Mouse (Mus musculus) lung, adult 2 months (tissue): ENCODE data around the gene Nectin3. TPM values are rescaled to one million over a fixed set of nuclear protein-coding genes. Genes with fewer than 3 reads are reported as not detected.

Experiments
- DNase-seq: peaks from one replicate; pipeline ENCODE4 v3.0.0; 2022
- H3K4me1 ChIP-seq: fragments of 200-500 bp; 2 replicates; pipeline ENCODE4 v1.6.1; 2011; ENCODE audit warnings: low read length; ENCODE audit not compliant: control insufficient read depth, insufficient read depth
- H3K4me3 ChIP-seq: fragments of 200-500 bp; replicated peaks from 2 replicates; pipeline ENCODE3; 2011; ENCODE audit warnings: low read depth, mild to moderate bottlenecking, control low read depth, low read length; ENCODE audit errors: extremely low read depth
- CTCF ChIP-seq: fragments of 200-500 bp; IDR thresholded peaks from 2 replicates; pipeline ENCODE4 v1.5.1; 2011; ENCODE audit warnings: mild to moderate bottlenecking, low read length, control low read depth; ENCODE audit not compliant: insufficient read depth
- POLR2A ChIP-seq: fragments of 200-500 bp; IDR thresholded peaks from 2 replicates; pipeline ENCODE4 v1.6.1; 2011; ENCODE audit warnings: low read depth, mild to moderate bottlenecking, control low read depth, low read length, borderline replicate concordance; ENCODE audit errors: extremely low read depth
- WGBS: fragments of 180-500 bp; shearing (Covaris S2); methylation state at CpG from one replicate; pipeline ENCODE4 v1.1.7; 2018; 5-methylcytosine and 5-hydroxymethylcytosine counted together
- polyA plus RNA-seq: library from polyadenylated mRNA; depleted of rRNA; stranded (reverse); fragments of >200 nt; gene quantifications from 2 replicates; pipeline ENCODE4 v1.2.3, GENCODE M21; 2012

The Nectin3 gene
- polyA plus RNA-seq, 1 experiment: 22.3 TPM

- Histone ChIP-seq H3K4me3 (no peak overlapping the region), H3K4me1 (no peaks in the 10 kb centered on the region)
These were observed 46.9 kb downstream of the Nectin3 start for GRCm38 (mm10) chr16:46451421-46451820.

GRCm38 (mm10) chr16:46449013-46449412 lies 49.3 kb downstream of the Nectin3 start:
- Histone ChIP-seq H3K4me1 (no peaks in the 10 kb centered on the region), H3K4me3 (no peak overlapping the region)
- TF ChIP-seq POLR2A (no peak), CTCF (no peak)
- no peak for DNase-seq
- WGBS: 97% methylated on average over 6 of the region's 6 CpGs

More at GRCm38 (mm10) chr16:46451421-46451820, 46.9 kb downstream of the Nectin3 start:
- WGBS: 83% methylated on average over 3 of the region's 3 CpGs
- TF ChIP-seq CTCF (no peak), POLR2A (no peak)
- no peak for DNase-seq

- Histone ChIP-seq H3K4me3 (no peak overlapping the region), H3K4me1 (no peaks in the 10 kb centered on the region)
- DNase-seq: no peak
- no peak for TF ChIP-seq CTCF
- TF ChIP-seq POLR2A: no peak
- 76% methylated on average over 5 of the region's 5 CpGs for WGBS
These were observed 67.0 kb downstream of the Nectin3 start for GRCm38 (mm10) chr16:46431317-46431716.

- WGBS: 87% methylated on average over 3 of the region's 3 CpGs
- no peaks in the 10 kb centered on the region for H3K4me1 ChIP-seq
- no peak for TF ChIP-seq POLR2A
- no peak for TF ChIP-seq CTCF
- no peak overlapping the region for H3K4me3 ChIP-seq
- DNase-seq: no peak
These were observed 82.1 kb downstream of the Nectin3 start for GRCm38 (mm10) chr16:46416177-46416576.

- no peak for DNase-seq
- Histone ChIP-seq H3K4me1 (peaks cover 2% of the 10 kb centered on the region; the same call in 1 of the 2 replicates), H3K4me3 (no peak overlapping the region)
- WGBS: 73% methylated on average over 3 of the region's 3 CpGs
- no peak for TF ChIP-seq CTCF
- no peak for TF ChIP-seq POLR2A
These were observed 87.6 kb downstream of the Nectin3 start for GRCm38 (mm10) chr16:46410739-46411057.

- DNase-seq: no peak
These were observed 88.1 kb downstream of the Nectin3 start for GRCm38 (mm10) chr16:46410053-46410738.

GRCm38 (mm10) chr16:46407997-46408396 lies 90.3 kb downstream of the Nectin3 start:
- Histone ChIP-seq H3K4me3 (no peak overlapping the region), H3K4me1 (peaks cover 2% of the 10 kb centered on the region; the same call in 1 of the 2 replicates)
- no peak for DNase-seq
- TF ChIP-seq CTCF (no peak), POLR2A (no peak)
- WGBS: 94% methylated on average over 15 of the region's 15 CpGs

More at GRCm38 (mm10) chr16:46410053-46410738, 88.1 kb downstream of the Nectin3 start:
- Histone ChIP-seq H3K4me1 (peaks cover 2% of the 10 kb centered on the region; the same call in 1 of the 2 replicates), H3K4me3 (no peak overlapping the region)
- WGBS: 55% methylated on average over 6 of the region's 6 CpGs
- TF ChIP-seq CTCF: no peak
- TF ChIP-seq POLR2A: no peak

- no peak overlapping the region for H3K4me3 ChIP-seq
- TF ChIP-seq POLR2A (no peak), CTCF (no peak)
- WGBS: 91% methylated on average over 7 of the region's 7 CpGs
- DNase-seq: no peak
- peaks cover 2% of the 10 kb centered on the region; the same call in 1 of the 2 replicates for H3K4me1 ChIP-seq
These were observed 91.3 kb downstream of the Nectin3 start for GRCm38 (mm10) chr16:46406844-46407639.

- TF ChIP-seq POLR2A: no peak
- no peak for TF ChIP-seq CTCF
- DNase-seq: no peak
- 85% methylated on average over 4 of the region's 4 CpGs for WGBS
- no peak overlapping the region for H3K4me3 ChIP-seq
- no peaks in the 10 kb centered on the region for H3K4me1 ChIP-seq
These were observed 100.4 kb downstream of the Nectin3 start for GRCm38 (mm10) chr16:46397945-46398344.
